Mouse (Mus musculus) Muller cell, postnatal 12 days (primary cell): ENCODE data around the gene Gpr135.
"Not testable (repeated sequence)": the region's sequence is repeated elsewhere in the genome, so short reads cannot be mapped to it uniquely, and the experiment has no call there.

Source experiments
- DNase-seq: peaks from one replicate; pipeline ENCODE4 v3.0.0-alpha.2; 2015; ENCODE audit errors: inconsistent ontology term

The Gpr135 gene

GRCm38 (mm10) chr12:72053303-72053702 lies 17.6 kb downstream of the Gpr135 start:
- no peak for DNase-seq

GRCm38 (mm10) chr12:72052571-72052970 lies 18.4 kb downstream of the Gpr135 start:
- DNase-seq: no peak

- no peak for DNase-seq
These were observed 20.1 kb downstream of the Gpr135 start for GRCm38 (mm10) chr12:72050821-72051220.

DNA sequence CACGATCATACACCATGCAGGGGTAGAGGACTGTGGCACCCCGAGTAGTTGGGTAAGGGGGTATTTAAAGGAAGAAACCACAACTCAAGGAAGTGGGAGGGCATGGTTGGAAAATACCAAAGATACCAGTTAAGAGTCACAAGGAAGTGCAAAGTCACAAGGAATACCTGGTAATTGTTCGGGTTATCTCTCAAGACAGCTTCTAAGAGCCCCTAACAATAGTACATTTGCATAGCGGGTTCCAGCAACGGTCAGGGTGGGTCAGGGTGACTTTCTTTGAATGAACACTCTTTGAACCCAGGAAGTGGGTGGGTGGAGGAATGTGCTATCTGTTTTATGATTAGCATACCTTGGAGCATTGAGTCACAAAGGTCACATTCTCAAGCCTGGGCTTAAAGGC lies 20.8 kb downstream of the Gpr135 start:
- DNase-seq: not testable (repeated sequence)

GRCm38 (mm10) chr12:72047513-72047912 lies 23.4 kb downstream of the Gpr135 start:
- DNase-seq: peak; percentile 51

DNA sequence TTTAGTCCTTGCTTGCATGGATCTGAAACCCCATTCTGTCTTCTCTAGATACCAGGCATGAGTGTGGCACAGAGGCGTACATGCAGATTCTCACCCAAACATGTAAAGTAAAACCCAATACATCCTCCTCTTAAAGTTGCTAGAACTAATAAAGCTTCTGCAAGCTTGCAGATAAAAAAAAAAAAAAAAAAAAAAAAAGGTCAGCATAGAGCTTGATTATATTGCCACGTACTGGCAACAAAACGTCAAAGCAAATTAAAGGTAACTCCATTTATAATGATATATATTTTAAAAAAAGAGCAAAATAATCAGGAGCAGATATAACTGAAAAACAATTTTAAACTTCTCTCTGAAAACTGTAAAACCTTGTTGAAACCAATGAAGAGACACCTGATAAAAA lies 29.7 kb downstream of the Gpr135 start:
- DNase-seq: no peak

DNA sequence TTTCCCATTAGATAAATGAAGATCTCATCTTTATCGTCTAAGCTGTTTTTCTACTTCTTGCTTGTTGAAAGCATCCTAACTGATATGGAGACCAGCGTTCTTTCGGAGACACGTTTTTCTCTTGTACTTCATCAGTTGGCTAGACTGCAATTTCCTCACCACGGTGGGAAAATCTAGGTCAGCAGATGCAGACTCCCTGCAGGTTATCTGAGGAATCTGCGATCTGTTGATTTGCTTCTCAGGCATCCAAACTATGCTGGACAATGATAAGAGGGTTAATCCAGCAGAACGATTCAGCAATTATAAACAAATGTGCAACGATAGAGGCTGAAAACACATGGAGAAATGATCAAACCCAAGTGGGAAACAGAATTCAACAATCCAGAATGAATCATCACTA lies 31.4 kb downstream of the Gpr135 start:
- peak; percentile 82 for DNase-seq

DNA sequence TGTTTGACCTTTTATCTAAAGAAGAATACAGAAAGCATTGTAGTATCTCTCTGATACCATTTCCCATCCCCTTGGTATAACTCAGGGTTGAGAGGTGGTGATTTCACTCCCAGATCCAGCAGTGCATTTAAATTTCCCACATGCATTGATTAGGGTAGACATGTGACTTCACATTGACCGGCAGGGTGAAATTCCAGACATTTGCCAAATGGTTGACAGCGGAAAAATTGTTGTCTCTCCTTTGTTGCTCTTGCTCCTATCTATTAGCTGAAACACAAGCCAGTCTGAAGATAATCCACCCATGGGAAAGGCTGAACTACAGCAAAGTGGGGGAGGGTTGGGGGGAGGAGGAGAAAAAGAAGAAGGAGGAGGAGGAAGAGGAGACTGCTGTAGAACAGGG lies 32.1 kb downstream of the Gpr135 start:
- DNase-seq: peak; percentile 72

GRCm38 (mm10) chr12:72037049-72037448 lies 33.9 kb downstream of the Gpr135 start:
- DNase-seq: no peak

DNA sequence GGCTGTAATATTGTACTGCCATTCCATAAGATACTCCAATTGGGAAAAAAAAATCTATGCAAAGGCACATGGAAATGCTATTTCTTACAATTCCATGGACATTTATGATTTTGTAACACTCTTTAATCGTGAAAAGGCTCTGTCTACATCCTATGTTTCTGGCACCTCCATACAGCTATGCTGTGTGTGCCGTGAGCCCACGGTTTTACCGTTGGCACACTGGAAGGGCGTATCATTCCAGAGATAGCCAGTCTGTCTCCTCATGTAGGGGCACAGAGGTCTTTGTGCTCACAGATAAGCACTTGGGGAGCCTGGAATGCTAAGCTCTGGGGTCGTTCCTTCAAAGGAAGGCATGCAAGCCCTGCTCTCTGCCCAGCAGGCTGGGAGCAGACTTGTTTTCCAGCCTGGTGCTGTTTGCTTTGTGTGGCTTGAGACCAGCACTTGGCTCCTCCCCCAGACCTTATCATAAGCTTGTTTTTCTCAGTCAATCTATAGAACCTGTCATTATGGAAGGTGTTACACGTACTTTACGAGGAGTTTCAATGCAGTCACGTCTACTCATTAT lies 34.7 kb downstream of the Gpr135 start:
- no peak for DNase-seq

DNA sequence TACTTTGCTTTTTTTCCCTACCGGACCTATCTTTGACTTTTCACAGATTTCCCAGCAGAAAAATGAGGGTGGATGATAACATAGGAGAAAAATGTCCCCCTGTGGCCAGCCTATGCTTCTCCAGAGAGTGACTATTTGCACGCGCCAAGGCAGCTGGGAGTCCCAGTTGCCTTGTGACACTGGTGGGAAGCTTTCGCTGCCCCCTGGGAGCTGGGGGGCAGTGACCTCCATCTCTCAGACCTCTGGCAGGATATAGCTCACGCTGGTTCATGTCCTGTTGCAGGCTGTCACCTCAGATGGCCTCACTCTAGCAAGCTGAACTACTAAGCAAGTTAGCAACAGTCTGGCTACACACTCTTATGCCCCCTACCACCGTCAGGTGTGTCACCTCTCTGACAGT lies 39.1 kb downstream of the Gpr135 start:
- no peak for DNase-seq

- DNase-seq: no peak
These were observed 39.8 kb downstream of the Gpr135 start for GRCm38 (mm10) chr12:72031171-72031570.

GRCm38 (mm10) chr12:72025275-72025795 lies 45.6 kb downstream of the Gpr135 start:
- peak; percentile 48 for DNase-seq

- no peak for DNase-seq
These were observed 47.4 kb downstream of the Gpr135 start for GRCm38 (mm10) chr12:72023572-72023971.

GRCm38 (mm10) chr12:72022790-72023189 lies 48.1 kb downstream of the Gpr135 start:
- DNase-seq: peak; percentile 32

DNA sequence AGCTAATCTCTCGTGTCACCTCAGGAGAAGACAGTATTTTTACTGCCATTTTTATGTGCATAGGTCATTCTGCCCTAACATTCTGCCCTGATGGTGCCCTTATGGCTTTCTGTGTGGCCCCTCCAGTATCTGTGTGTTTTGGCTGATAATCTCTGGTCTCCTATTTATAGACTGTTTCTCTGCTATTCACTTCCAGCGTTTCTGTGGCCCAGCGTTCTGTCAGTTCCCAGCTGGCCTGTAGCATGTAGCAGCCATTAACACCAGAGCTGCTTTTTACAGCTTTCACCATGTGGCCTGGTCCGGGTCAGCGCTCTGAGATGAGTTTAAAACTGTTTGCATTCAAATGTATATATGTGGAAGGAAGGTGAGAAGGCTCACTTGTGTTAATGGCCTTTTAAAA lies 49.4 kb downstream of the Gpr135 start:
- DNase-seq: no peak

DNA sequence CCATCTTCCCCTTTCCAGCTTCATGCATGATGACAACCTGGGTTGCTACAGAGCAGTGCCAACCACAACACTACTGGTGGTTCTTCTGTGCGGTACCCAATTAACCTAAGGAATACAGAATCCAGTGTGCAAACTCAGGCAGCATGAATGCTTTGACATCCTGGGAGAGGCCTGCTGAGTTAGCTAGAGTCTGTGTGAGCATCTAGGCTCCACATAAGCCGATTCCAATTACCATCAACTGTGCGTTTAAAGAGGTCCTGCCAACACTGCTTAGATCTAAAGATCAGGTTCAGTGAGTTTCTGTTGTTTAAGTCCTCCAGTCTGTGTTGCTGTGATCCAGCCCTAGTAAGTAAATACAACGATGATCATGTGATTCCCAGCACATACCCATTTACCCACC lies 50.6 kb downstream of the Gpr135 start:
- peak; percentile 82 for DNase-seq
